Mouse (Mus musculus) liver, embryonic 14.5 days (tissue): Measurements from ENCODE around the gene Lrrc66. TPM values are rescaled to one million over a fixed set of nuclear protein-coding genes. Genes with fewer than 3 reads are reported as not detected.

Experiments used
- ATAC-seq: fragments of 200-750 bp; cut with Nextera tagmentation; 2 replicates; pipeline ENCODE4 v1.8.0; 2017; ENCODE audit warnings: moderate number of reproducible peaks, mild to moderate bottlenecking, moderate library complexity; ENCODE audit not compliant: insufficient read depth
- DNase-seq, 3 experiments: peaks; one replicate each; pipeline ENCODE4 v3.0.0-alpha.2; 2012 to 2013; ENCODE audit warnings: low read depth in 3 of 3, low spot score in 3 of 3
- H3K27ac ChIP-seq: fragments of 300-500 bp; sonication (generic); 2 replicates; pipeline ENCODE4 v1.5.1; 2014; ENCODE audit warnings: moderate library complexity, mild to moderate bottlenecking, control low read depth, inconsistent platforms
- H3K27me3 ChIP-seq: fragments of 300-500 bp; sonication (generic); 2 replicates; pipeline ENCODE4 v1.6.1; 2014; ENCODE audit warnings: mild to moderate bottlenecking, low read length, moderate library complexity; ENCODE audit not compliant: control insufficient read depth, insufficient read depth
- H3K36me3 ChIP-seq: fragments of 300-500 bp; sonication (generic); replicated peaks from 2 replicates; pipeline ENCODE4 v1.6.1; 2014; ENCODE audit warnings: low read depth; ENCODE audit not compliant: control insufficient read depth, insufficient read depth
- H3K4me1 ChIP-seq, 2 experiments: fragments of 200-500 bp in 1 of 2; fragments of 300-500 bp in 1 of 2; sonication (generic) in 1 of 2; replicated peaks; 2 replicates each; pipeline ENCODE4 v1.6.1; 2012 to 2014; ENCODE audit warnings: antibody characterized with exemption in 1 of 2, inconsistent platforms in 1 of 2, low read length in 1 of 2; ENCODE audit not compliant: control insufficient read depth in 2 of 2, insufficient read depth in 2 of 2
- H3K4me2 ChIP-seq: fragments of 300-500 bp; sonication (generic); 2 replicates; pipeline ENCODE4 v1.6.1; 2014; ENCODE audit warnings: low read depth, mild to moderate bottlenecking, control low read depth, moderate library complexity
- H3K4me3 ChIP-seq, 2 experiments: fragments of 200-500 bp in 1 of 2; fragments of 300-500 bp in 1 of 2; sonication (generic) in 1 of 2; 2 replicates each; pipeline ENCODE4 v1.5.1; 2012 to 2014; ENCODE audit warnings: low read depth in 2 of 2, low read length in 2 of 2, mild to moderate bottlenecking in 2 of 2, control low read depth in 1 of 2, inconsistent platforms in 1 of 2, moderate library complexity in 1 of 2; ENCODE audit not compliant: insufficient read depth in 1 of 2
- H3K9ac ChIP-seq: fragments of 300-500 bp; sonication (generic); replicated peaks from 2 replicates; pipeline ENCODE4 v1.6.1; 2014; ENCODE audit warnings: mild to moderate bottlenecking, control low read depth, moderate library complexity
- H3K9me3 ChIP-seq: fragments of 300-500 bp; sonication (generic); 2 replicates; pipeline ENCODE4 v1.6.1; 2016; ENCODE audit warnings: low read length, mixed read lengths; ENCODE audit not compliant: control insufficient read depth
- CTCF ChIP-seq: IDR thresholded peaks from 2 replicates; pipeline ENCODE4 v1.5.1; 2016; ENCODE audit warnings: antibody characterized with exemption, low read depth, control low read depth
- EP300 ChIP-seq: IDR thresholded peaks from 2 replicates; pipeline ENCODE4 v1.6.1; 2016; ENCODE audit warnings: antibody characterized with exemption, low read depth
- WGBS: fragments of 180-500 bp; shearing (Covaris S2); extraction: QIAGEN DNeasy Blood & Tissue Kit; methylation state at CpG from one replicate; pipeline ENCODE4 v1.1.7; 2014; ENCODE audit not compliant: insufficient replicate concordance; 5-methylcytosine and 5-hydroxymethylcytosine counted together
- polyA plus RNA-seq, 2 experiments: library from polyadenylated mRNA; depleted of rRNA in 1 of 2; stranded (reverse) in 1 of 2; unstranded in 1 of 2; fragments of >200 nt; fragmentation: Nextera tagmentation in 1 of 2; extraction: Ambion mirVana in 1 of 2; gene quantifications; 2 replicates each; pipeline versions ENCODE4 v1.2.1 to v1.2.3; 2012 to 2014

Lrrc66 gene
- polyA plus RNA-seq, 2 experiments = 0.04 TPM; not detected in 1

DNA sequence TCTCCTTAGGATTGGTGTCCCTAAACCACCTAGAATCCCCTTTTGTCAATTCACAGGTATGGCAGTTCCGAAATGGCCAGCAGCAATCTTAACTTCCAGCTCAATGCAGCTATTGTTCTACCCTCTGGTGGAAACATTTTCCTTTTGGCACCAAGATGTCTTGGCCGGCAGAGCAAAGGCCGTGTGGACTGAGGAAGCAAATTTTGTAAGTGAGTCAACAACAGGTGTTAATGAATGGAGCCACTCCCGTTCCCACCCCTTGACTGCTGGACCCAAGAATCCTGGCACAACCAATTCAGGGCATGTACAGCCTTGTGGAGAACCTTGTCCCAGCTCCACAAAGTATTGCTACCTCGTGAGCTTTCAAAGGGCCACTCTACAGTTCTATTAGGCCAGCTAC lies 66.2 kb downstream of the Lrrc66 start:
- Histone ChIP-seq H3K9me3 (no peaks in the 10 kb centered on the region), H3K27ac (no peak overlapping the region), H3K9ac (no peak overlapping the region), H3K4me2 (no peak overlapping the region), H3K4me3 (no peak overlapping the region), H3K27me3 (no peaks in the 10 kb centered on the region), H3K4me1 (no peaks in the 10 kb centered on the region), H3K36me3 (no peaks in the 10 kb centered on the region)
- no peak for ATAC-seq
- no peak for DNase-seq
- TF ChIP-seq EP300 (no peak), CTCF (no peak)
- WGBS = 61% methylated on average over 5 of the region's 5 CpGs

DNA sequence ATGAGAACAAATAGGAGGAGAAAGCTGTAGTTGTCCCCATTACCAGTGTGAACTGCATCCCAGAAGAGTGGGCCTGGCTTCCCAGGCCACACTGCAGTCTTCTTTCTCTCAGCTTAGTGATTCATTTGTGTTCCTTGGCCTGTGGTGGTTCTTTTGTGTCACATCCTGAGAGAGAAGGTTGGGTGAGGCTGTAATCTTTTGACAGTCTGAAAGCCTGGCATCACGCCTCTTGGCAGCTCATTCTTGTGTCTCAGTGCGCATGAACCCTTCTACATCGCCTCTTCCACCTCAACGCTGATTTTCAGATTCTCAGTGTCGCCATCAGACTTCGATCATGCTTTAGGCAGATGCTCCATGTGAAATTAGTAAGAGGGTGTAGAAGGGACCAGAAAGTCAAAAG lies 68.3 kb downstream of the Lrrc66 start:
- Histone ChIP-seq H3K36me3 (no peaks in the 10 kb centered on the region), H3K27me3 (no peaks in the 10 kb centered on the region), H3K4me3 (no peak overlapping the region), H3K4me2 (no peak overlapping the region), H3K27ac (no peak overlapping the region), H3K9me3 (no peaks in the 10 kb centered on the region), H3K9ac (no peak overlapping the region), H3K4me1 (no peaks in the 10 kb centered on the region)
- WGBS = 87% methylated on average over 6 of the region's 6 CpGs
- TF ChIP-seq EP300 (no peak), CTCF (no peak)
- ATAC-seq = no peak
- DNase-seq = no peak

DNA sequence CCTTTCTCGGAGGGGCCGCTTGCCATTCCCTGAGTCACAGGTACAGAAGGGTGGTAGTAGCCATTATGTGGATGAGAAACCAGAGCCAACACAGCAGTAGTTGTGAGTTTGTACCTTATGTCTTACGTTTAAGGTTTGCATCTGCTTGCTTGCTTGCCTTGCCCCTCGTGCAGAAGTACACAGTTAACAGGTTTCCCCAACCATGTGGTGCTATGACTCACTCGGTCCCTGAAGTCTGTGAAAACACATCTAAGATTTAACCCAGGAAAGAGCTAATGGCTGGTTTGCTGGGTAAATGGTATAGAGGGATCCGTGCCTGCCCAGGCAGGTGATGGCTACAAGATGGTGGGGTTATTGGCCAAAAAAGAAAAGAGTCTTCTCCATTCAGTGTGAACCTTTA lies 73.6 kb downstream of the Lrrc66 start:
- TF ChIP-seq EP300 (no peak), CTCF (no peak)
- WGBS = 69% methylated on average over 6 of the region's 6 CpGs
- no peak for DNase-seq
- Histone ChIP-seq H3K9me3 (no peaks in the 10 kb centered on the region), H3K9ac (no peak overlapping the region), H3K4me3 (no peak overlapping the region), H3K4me2 (no peak overlapping the region), H3K36me3 (no peaks in the 10 kb centered on the region), H3K27me3 (no peaks in the 10 kb centered on the region), H3K27ac (no peak overlapping the region), H3K4me1 (no peaks in the 10 kb centered on the region)
- no peak for ATAC-seq

DNA sequence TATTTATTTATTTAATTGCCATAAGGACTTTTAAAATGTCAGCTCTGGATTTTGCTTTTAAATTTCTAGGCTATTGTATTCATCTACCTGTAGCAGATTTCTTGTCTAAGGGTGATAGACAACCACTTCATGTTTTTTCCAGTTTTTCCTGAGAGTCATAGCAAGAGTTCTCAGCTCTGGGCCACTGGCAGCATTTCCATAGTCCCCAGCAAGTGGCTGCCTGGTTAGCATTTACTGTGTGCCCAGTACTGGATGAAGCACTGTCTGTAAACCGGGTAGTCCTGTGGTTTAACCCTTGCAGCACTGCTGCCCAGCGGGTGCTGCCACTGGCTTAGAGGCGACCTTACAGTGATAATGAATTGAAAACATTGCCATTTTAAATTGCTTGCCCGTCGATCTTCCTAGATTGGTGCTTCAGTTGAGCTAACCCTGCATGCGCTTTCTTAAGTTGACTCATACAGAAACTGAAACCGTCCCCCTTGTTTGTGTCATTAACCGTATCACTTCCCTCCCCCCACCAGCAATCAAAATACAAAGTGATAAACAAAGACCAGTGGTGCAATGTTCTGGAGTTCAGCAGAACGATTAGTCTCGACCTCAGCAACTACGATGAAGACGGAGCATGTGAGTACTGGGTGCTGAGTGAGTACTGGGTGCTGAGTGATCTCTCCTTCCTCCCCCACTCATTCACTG lies 75.4 kb downstream of the Lrrc66 start:
- 72% methylated on average over 12 of the region's 12 CpGs for WGBS
- ATAC-seq (no peak), DNase-seq (no peak)
- Histone ChIP-seq H3K4me1 (no peaks in the 10 kb centered on the region), H3K4me3 (no peak overlapping the region), H3K27me3 (no peaks in the 10 kb centered on the region), H3K27ac (no peak overlapping the region), H3K36me3 (no peaks in the 10 kb centered on the region), H3K4me2 (no peak overlapping the region), H3K9ac (no peak overlapping the region), H3K9me3 (no peaks in the 10 kb centered on the region)
- no peak for TF ChIP-seq CTCF

Other genes starting within 250 kb of the Lrrc66 start
- not detected in 2 replicates for gene Cwh43, start 226.5 kb downstream of the Lrrc66 start, polyA plus RNA-seq (2012; rRNA removed)
- gene Cwh43, start 226.5 kb downstream of the Lrrc66 start, polyA plus RNA-seq (2014; fragmentation: Nextera tagmentation; extraction: Ambion mirVana) = not detected in 2 replicates
- 1.1 and 1.5 TPM in 2 replicates for gene Dcun1d4, start 151.5 kb downstream of the Lrrc66 start, polyA plus RNA-seq (2012; rRNA removed)
- 2.8 and 2.9 TPM in 2 replicates for gene Dcun1d4, start 151.5 kb downstream of the Lrrc66 start, polyA plus RNA-seq (2014; fragmentation: Nextera tagmentation; extraction: Ambion mirVana)
- gene Sgcb, start 15.3 kb upstream of the Lrrc66 start, polyA plus RNA-seq (2012; rRNA removed) = 0.83 and 1.2 TPM in 2 replicates
- 1.8 and 2.2 TPM in 2 replicates for gene Sgcb, start 15.3 kb upstream of the Lrrc66 start, polyA plus RNA-seq (2014; fragmentation: Nextera tagmentation; extraction: Ambion mirVana)
- not detected in 2 replicates for gene Spata18, start 18.9 kb upstream of the Lrrc66 start, polyA plus RNA-seq (2012; rRNA removed)
- gene Spata18, start 18.9 kb upstream of the Lrrc66 start, polyA plus RNA-seq (2014; fragmentation: Nextera tagmentation; extraction: Ambion mirVana) = not detected in 2 replicates